Mouse (Mus musculus): ENCODE measurements around the gene Exog.

Exog gene

DNA sequence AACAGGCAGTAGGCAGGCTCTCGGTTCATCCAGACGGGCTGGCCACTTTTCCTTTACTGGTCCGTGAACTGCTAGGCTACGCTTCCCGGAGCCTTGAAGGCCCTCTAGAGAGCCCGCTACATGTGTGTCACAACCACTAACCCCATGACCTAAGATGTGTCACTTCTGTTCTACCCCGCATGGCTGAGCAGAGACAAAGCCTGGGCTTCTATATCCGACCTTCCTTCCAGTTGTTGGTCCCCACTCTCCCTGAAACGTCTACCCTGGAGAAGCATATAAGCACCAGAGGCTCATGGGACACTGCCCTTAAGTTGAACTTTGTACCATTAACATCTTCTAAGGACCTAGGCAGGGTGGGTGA lies 53.5 kb downstream of the Exog start:
- intact Hi-C loops (cut with DNase I), result no loop called here

- intact Hi-C loops (cut with DNase I), result no loop called here
These were observed 54.1 kb downstream of the Exog start for GRCm38 (mm10) chr9:119498885-119499284.

DNA sequence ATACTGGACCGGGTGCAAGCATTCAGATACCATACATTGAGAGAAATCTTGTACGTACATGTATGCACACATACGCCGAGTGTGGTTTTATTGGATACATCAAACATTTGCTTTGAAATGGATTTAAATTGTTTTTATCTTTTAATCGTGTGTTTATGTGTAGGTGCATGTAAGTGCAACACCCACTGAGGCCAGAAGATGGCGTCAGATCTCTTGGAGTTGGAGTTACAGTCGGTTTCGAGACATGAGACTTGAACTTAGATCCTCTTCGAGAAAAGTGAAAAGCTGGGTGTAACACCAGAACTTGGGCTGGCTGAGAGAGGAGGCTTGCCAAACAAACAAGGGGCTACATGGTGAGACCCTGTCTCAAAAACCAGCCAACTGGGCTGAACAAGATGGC lies 58.9 kb downstream of the Exog start:
- intact Hi-C loops (cut with DNase I), result no loop called here

- intact Hi-C loops (cut with DNase I), result no loop called here
These were observed 60.4 kb downstream of the Exog start for GRCm38 (mm10) chr9:119504981-119505658.

GRCm38 (mm10) chr9:119510902-119511301 lies 66.2 kb downstream of the Exog start:
- intact Hi-C loops (cut with DNase I), result no loop called here

GRCm38 (mm10) chr9:119512993-119513392 lies 68.2 kb downstream of the Exog start:
- intact Hi-C loops (cut with DNase I), result no loop called here

DNA sequence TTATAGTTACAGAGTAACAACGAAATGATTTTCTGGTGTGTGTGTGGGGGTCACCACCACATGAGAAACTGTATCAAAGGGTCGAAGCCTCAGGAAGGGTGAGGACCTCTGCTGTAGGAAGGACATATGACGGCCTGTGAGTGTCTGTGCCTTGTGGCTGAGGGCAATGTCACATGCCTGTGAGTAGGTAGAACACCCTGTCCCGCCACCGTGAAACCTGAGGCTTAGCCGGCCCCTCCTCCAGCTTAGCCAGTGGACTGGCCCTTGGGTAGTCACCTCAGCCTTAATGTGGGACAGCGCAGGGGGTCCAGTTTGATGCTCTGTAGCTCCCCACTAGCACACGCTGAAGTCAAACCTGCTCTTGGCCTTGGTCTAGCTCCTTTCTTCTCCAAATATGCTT lies 69.1 kb downstream of the Exog start:
- intact Hi-C loops (cut with DNase I), result no loop called here

- intact Hi-C loops (cut with DNase I), result no loop called here
These were observed 70.2 kb downstream of the Exog start for GRCm38 (mm10) chr9:119514986-119515385.

Measured in adrenal gland (tissue).